Mouse (Mus musculus) lung, postnatal 0 days (tissue): ENCODE measurements around the gene Ddx47.

ENCODE experiments used
- CTCF ChIP-seq: IDR thresholded peaks from 2 replicates; pipeline ENCODE4 v1.5.1; 2016; ENCODE audit warnings: antibody characterized with exemption, mild to moderate bottlenecking
- EP300 ChIP-seq: IDR thresholded peaks from 2 replicates; pipeline ENCODE4 v1.6.1; 2016; ENCODE audit warnings: antibody characterized with exemption, mild to moderate bottlenecking, control low read depth

- TF ChIP-seq CTCF (no peak), EP300 (no peak)
Observed at GRCm38 (mm10) chr6:134962518-134962893, 48.9 kb upstream of the Ddx47 start.
